Comparison of ENCODE assay signal across 14 mouse cellular contexts in genomic region chr13:15714331-15714725, GRCm38 (mm10).
DNase-seq lines count a peak whose midpoint lies in the region; ATAC-seq lines count a peak whose summit lies in the region.
"Had no signal": no experiment of that assay in that cellular context is flagged by ENCODE, and none has a peak within 500 bp of the region (broad histone marks: within the 10 kb centered on the region; RNA-seq: fewer than 3 reads in every experiment).

No protein-coding gene starts in this region.

- DNase-seq in hindbrain, embryonic 11.5 days (ENCODE audit: low spot score) = peak; percentile 33
- DNase-seq in ES-CJ7 (ENCODE audit: low read depth, low spot score) = peak; percentile 7
- peak; percentile 53 for DNase-seq in embryo, embryonic 10 days (ENCODE audit: low spot score)
- DNase-seq in forebrain, embryonic 14.5 days (ENCODE audit: low spot score) = peak; percentile 63
- DNase-seq in thymus, postnatal 0 days (ENCODE audit: low spot score) = no peak
- DNase-seq in right cerebral cortex, postnatal 4 days = no peak
- no peak for DNase-seq in thymus, postnatal 14 days
- DNase-seq: B cell, adult 2 months; thymus, adult 2 months had no signal

- 32% methylated on average over 4 of the region's 4 CpGs for WGBS in hindbrain, embryonic 11.5 days
- WGBS in hindbrain, embryonic 16.5 days = 21% methylated on average over 4 of the region's 4 CpGs
- WGBS in forebrain, embryonic 14.5 days = 7% methylated on average over 4 of the region's 4 CpGs

- no peaks in the 10 kb centered on the region for H3K9me3 ChIP-seq in hindbrain, embryonic 11.5 days (ENCODE audit: control insufficient read depth, low read length)
- H3K9me3 ChIP-seq in hindbrain, embryonic 16.5 days (ENCODE audit: control insufficient read depth, low read length) = no peaks in the 10 kb centered on the region
- no peaks in the 10 kb centered on the region for H3K9me3 ChIP-seq in forebrain, embryonic 14.5 days (replicated peaks; ENCODE audit: control insufficient read depth, low read length)
- H3K9me3 ChIP-seq: embryonic facial prominence, embryonic 12.5 days; heart, embryonic 13.5 days; liver, embryonic 15.5 days had no signal

- no peak overlapping the region for H3K4me2 ChIP-seq in hindbrain, embryonic 11.5 days (replicated peaks; ENCODE audit: low read depth, low read length)
- no peak overlapping the region for H3K4me2 ChIP-seq in hindbrain, embryonic 16.5 days (ENCODE audit: low read length)
- no peak overlapping the region for H3K4me2 ChIP-seq in forebrain, embryonic 14.5 days (ENCODE audit: low read length)
- H3K4me2 ChIP-seq: embryonic facial prominence, embryonic 12.5 days; heart, embryonic 13.5 days; liver, embryonic 15.5 days had no signal

- H3K27me3 ChIP-seq in hindbrain, embryonic 11.5 days (ENCODE audit: control insufficient read depth, insufficient read depth, low read length) = no peaks in the 10 kb centered on the region
- H3K27me3 ChIP-seq in hindbrain, embryonic 16.5 days (replicated peaks; ENCODE audit: control insufficient read depth, insufficient read depth, low read length) = no peaks in the 10 kb centered on the region
- no peaks in the 10 kb centered on the region for H3K27me3 ChIP-seq in forebrain, embryonic 14.5 days (replicated peaks; ENCODE audit: control insufficient read depth, insufficient read depth, low read length)
- H3K27me3 ChIP-seq: embryonic facial prominence, embryonic 12.5 days; heart, embryonic 13.5 days; liver, embryonic 15.5 days had no signal

- no peak overlapping the region for H3K9ac ChIP-seq in hindbrain, embryonic 11.5 days (ENCODE audit: low read depth, low read length)
- no peak overlapping the region for H3K9ac ChIP-seq in hindbrain, embryonic 16.5 days (ENCODE audit: low read depth, low read length)
- H3K9ac ChIP-seq in forebrain, embryonic 14.5 days (ENCODE audit: low read length) = no peak overlapping the region
- H3K9ac ChIP-seq: embryonic facial prominence, embryonic 12.5 days; heart, embryonic 13.5 days; liver, embryonic 15.5 days had no signal

- ATAC-seq in hindbrain, embryonic 11.5 days (ENCODE audit: low FRiP score) = peak; percentile 75
- ATAC-seq in hindbrain, embryonic 16.5 days = no peak
- ATAC-seq in forebrain, embryonic 14.5 days = peak; percentile 67
- ATAC-seq: intestine, postnatal 0 days had no signal

- H3K27ac ChIP-seq in hindbrain, embryonic 11.5 days (ENCODE audit: low read depth, low read length) = no peak overlapping the region
- H3K27ac ChIP-seq in hindbrain, embryonic 16.5 days (ENCODE audit: low read depth, low read length) = no peak overlapping the region
- H3K27ac ChIP-seq in forebrain, embryonic 14.5 days (ENCODE audit: low read depth, low read length) = no peak overlapping the region
- H3K27ac ChIP-seq: embryonic facial prominence, embryonic 12.5 days; heart, embryonic 13.5 days; liver, embryonic 15.5 days had no signal

- H3K36me3 ChIP-seq in hindbrain, embryonic 11.5 days (ENCODE audit: control insufficient read depth, insufficient read depth, low read length) = no peaks in the 10 kb centered on the region
- no peaks in the 10 kb centered on the region for H3K36me3 ChIP-seq in hindbrain, embryonic 16.5 days (ENCODE audit: control insufficient read depth, insufficient read depth, low read length)
- H3K36me3 ChIP-seq in forebrain, embryonic 14.5 days (ENCODE audit: control insufficient read depth, insufficient read depth, low read length) = 0 out of 2 replicates have a peak, but pooled peaks cover 10% of the 10 kb centered on the region
- H3K36me3 ChIP-seq: heart, embryonic 13.5 days; liver, embryonic 15.5 days had no signal

- H3K4me3 ChIP-seq in hindbrain, embryonic 11.5 days (ENCODE audit: low read depth, low read length) = no peak overlapping the region
- H3K4me3 ChIP-seq in hindbrain, embryonic 16.5 days (ENCODE audit: low read length) = no peak overlapping the region
- H3K4me3 ChIP-seq in forebrain, embryonic 14.5 days (ENCODE audit: low read depth, low read length) = no peak overlapping the region
- H3K4me3 ChIP-seq: embryonic facial prominence, embryonic 12.5 days; heart, embryonic 13.5 days; liver, embryonic 15.5 days had no signal

- H3K4me1 ChIP-seq in hindbrain, embryonic 11.5 days (replicated peaks; ENCODE audit: control insufficient read depth, insufficient read depth, low read length) = 0 out of 2 replicates have a peak, but pooled peaks cover 4% of the 10 kb centered on the region
- H3K4me1 ChIP-seq in hindbrain, embryonic 16.5 days (ENCODE audit: control insufficient read depth, insufficient read depth, low read depth, low read length) = peaks cover 4% of the 10 kb centered on the region; the same call in 1 of the 2 replicates
- H3K4me1 ChIP-seq in forebrain, embryonic 14.5 days (ENCODE audit: control insufficient read depth, insufficient read depth, low read length) = peaks cover 4% of the 10 kb centered on the region; the same call in 1 of the 2 replicates
- H3K4me1 ChIP-seq: heart, embryonic 13.5 days; liver, embryonic 15.5 days had no signal

Comparison
In these comparisons a context has a peak if more than half of its experiments do, and no peak if none do; other contexts are left out.
1. DNase-seq: peak in hindbrain, embryonic 11.5 days (single experiment), ES-CJ7 (single experiment), embryo, embryonic 10 days (single experiment) and forebrain, embryonic 14.5 days (single experiment); none in thymus, postnatal 0 days (single experiment), right cerebral cortex, postnatal 4 days (single experiment) and thymus, postnatal 14 days (single experiment).